Mouse (Mus musculus) lung, adult 2 months (tissue): Measurements from ENCODE around the gene Gm20458.

ENCODE experiments used
- CTCF ChIP-seq: fragments of 200-500 bp; IDR thresholded peaks from 2 replicates; pipeline ENCODE4 v1.5.1; 2011; ENCODE audit warnings: mild to moderate bottlenecking, low read length, control low read depth; ENCODE audit not compliant: insufficient read depth
- POLR2A ChIP-seq: fragments of 200-500 bp; IDR thresholded peaks from 2 replicates; pipeline ENCODE4 v1.6.1; 2011; ENCODE audit warnings: low read depth, mild to moderate bottlenecking, control low read depth, low read length, borderline replicate concordance; ENCODE audit errors: extremely low read depth

- no peak for TF ChIP-seq POLR2A
- no peak for TF ChIP-seq CTCF
These were observed 33.4 kb downstream of the Gm20458 start for GRCm38 (mm10) chr2:164494126-164494525.
